Mouse (Mus musculus): ENCODE data around the gene Insc.
"Not testable (repeated sequence)": the region's sequence is repeated elsewhere in the genome, so short reads cannot be mapped to it uniquely, and the experiment has no call there.

Insc gene

GRCm38 (mm10) chr7:114743022-114743780 is at the start of gene Insc:
Gene Insc (plus strand): TSS chr7:114743694.
- DNase-seq (ENCODE audit: low spot score) = no peak

DNA sequence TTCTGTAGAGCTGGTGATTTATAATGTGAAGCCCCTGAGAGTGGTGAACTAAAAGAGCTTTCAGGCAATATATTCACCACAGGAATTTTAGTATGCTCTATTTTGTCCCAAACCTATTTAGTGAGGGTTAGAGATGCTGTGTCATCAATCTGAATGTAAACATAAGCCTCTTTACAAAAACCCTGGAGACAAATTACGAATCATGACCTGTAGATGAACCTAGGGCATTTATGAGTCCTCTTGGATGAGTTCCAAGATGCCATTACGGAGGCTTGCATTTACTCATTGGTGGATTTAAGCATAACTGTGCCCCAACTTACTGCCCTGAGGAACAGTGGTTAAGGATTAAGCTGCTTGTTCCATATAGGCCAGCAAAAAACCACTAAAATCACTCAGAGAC is 42.6 kb upstream of the Insc start:
- DNase-seq (ENCODE audit: low spot score) = no peak

DNA sequence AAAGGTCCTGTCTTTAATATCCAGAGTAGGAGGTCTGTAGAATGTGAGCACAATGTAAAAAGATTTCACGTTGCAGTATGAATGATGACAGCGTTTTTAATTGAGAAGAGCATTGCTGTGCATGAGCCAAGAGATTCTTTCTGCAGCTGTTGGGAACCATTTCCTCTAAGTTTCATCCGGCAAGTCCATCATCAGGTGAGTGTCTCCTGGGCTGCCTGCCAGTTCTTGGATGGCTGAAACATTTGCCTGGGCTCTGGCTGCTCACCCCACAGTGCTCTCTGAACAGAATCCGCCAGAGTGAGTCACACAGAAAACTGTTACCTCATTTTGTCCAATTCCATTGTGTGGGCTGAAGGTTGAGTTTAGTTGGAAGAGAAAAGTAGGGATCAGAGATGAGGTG is 36.8 kb upstream of the Insc start:
- DNase-seq (ENCODE audit: low spot score) = no peak

- DNase-seq (ENCODE audit: low spot score) = no peak
Measured at GRCm38 (mm10) chr7:114707398-114707797, 36.1 kb upstream of the Insc start.

DNA sequence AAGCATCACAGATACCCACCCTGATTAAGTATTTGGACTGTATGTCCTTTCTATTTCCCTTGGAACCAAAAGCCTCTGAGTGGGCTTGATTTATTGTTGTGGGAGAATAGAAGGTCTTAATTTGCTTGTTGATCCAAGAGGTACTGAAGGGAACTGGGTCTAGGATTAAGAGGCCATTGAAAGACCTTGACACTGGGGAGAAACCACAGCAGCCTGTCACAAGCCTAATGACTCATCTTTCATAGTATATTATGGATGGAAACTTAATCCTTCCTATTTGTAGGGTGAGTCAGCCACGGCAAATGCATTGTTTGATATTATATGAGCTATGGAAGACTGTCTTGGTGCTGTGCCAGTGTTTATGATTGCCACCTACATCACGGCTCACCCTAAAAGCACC is 33.1 kb upstream of the Insc start:
- no peak for DNase-seq (ENCODE audit: low spot score)

DNA sequence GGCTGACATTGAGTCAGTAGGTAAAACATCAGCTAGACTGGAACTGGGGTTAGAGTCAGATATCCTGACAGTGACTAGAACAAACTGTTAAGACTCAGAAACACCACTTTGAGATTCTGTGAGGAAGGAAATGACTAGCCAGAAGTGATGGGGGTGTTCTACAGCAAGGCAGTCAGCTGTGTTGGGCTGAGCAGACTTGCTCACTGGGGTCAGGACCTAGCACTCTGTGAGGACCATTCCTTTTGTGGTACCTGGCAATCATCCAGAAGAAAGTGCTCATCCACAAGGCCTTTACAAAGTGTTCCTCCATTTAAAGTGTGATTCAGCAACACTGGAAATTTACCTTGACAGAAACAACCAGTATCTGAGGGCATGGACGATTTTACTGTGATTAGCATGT is 31.0 kb upstream of the Insc start:
- DNase-seq (ENCODE audit: low spot score) = no peak

DNA sequence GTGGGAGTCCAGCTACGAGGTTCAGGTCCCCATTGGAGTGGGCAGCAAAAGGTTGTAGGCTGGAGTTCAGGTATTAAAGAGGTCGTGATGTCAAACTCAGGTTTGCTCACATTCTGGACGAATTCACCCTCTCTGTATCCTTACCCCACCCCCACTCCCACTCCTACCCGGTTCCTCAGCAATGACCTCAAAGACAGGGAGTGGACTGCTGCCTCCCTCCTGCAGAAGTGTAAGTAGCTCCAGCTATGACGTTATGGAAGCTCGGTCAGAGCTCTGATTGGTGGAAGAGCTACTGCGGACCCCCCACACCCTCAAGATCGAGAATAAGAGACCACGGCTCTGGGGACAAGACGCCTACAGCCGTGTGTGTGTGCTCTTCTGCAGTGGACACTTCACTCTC is 25.2 kb upstream of the Insc start, which contains the start of gene Calcb:
TSS of gene Calcb (plus strand) at position 344 of the 400 bp plus-strand sequence.
- no peak for DNase-seq (ENCODE audit: low spot score)

GRCm38 (mm10) chr7:114719381-114720131 is 23.9 kb upstream of the Insc start:
- DNase-seq (ENCODE audit: low spot score) = peak; percentile 26

DNA sequence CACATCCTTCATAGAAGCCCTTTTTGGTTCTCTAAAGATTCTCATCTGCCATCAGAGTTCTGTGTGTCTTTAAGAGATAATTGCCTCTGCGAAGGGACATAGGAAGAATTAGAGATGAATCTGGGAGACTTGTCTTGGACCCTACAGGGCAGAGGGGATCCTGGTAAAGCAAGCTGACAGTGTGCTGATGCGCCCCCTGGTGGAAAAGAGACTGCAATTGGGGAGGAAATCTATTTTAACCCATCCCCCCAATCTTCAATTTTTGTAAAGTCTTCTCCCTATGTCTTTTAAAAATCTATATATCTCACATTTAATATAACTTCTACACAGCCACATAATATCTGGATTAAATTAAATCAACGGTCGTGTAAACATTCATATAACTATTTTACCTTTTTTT is 13.8 kb upstream of the Insc start:
- not testable (repeated sequence) for DNase-seq (ENCODE audit: low spot score)

- no peak for DNase-seq (ENCODE audit: low spot score)
Measured at GRCm38 (mm10) chr7:114731175-114731574, 12.3 kb upstream of the Insc start.

DNA sequence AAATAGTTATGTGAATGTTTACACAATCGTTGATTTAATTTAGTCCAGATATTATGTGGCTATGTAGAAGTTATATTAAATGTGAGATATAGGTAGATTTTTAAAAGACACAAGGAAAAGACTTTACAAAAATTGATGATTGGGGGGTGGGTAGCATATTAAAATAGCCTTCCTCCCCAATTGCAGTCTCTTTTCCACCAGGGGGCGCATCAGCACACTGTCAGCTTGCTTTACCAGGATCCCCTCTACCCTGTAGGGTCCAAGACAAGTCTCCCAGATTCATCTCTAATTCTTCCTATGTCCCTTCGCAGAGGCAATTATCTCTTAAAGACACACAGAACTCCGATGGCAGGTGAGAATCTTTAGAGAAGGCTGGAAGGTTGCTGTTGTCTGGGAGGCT is 11.8 kb upstream of the Insc start:
- not testable (repeated sequence) for DNase-seq (ENCODE audit: low spot score)

GRCm38 (mm10) chr7:114736256-114736655 is 7.2 kb upstream of the Insc start:
- DNase-seq (ENCODE audit: low spot score) = no peak

DNA sequence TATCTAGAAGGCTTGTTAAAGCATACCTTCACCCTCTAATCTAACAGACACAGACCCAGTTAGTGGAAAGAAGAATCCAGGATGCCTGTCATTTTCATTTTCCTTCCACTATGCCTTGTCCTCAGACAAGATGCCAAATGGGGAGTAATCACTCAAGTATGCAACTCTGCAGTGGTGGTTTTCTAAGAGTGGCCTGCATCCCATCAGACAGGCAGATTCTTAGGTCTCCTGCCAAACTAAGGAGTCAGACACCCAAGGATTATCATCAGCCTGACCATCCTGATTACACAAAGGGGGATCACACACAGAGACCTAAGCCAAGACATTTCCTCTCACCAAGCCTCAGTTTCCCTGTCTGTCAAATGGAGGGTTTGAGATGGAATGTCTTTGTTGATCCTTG is 5.3 kb upstream of the Insc start:
- DNase-seq (ENCODE audit: low spot score) = no peak

- DNase-seq (ENCODE audit: low spot score) = no peak
Measured at GRCm38 (mm10) chr7:114740360-114741165, 2.9 kb upstream of the Insc start.

DNA sequence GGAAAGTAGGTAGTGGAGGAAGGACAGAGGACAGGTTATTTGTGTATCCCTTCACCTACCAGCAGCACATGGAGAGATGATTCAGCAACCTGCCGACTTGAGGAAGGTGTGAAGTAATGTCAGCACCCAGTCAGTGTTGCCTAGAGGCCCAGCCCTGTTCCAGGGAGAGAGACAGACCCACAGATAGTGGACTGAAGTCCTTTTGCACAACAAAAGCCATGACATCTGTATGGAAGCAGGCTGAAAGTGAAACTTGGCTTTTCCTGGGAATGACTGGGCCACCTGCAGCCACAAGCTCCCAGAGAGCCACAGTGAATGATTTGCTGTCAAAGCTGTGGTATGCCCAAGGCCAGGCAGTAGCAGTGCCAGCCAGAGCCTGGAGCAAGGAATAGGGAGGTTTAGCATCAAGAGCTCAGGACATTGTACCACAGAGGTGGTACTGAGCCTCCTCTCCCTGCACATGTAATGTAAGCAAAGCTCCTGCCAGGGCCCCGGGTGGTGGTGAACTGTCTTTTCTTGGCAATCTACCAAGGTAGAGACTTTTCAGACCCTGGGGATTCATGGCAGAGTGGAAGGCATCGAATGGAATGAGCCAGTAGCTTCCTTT is 1.2 kb downstream of the Insc start:
- no peak for DNase-seq (ENCODE audit: low spot score)

DNA sequence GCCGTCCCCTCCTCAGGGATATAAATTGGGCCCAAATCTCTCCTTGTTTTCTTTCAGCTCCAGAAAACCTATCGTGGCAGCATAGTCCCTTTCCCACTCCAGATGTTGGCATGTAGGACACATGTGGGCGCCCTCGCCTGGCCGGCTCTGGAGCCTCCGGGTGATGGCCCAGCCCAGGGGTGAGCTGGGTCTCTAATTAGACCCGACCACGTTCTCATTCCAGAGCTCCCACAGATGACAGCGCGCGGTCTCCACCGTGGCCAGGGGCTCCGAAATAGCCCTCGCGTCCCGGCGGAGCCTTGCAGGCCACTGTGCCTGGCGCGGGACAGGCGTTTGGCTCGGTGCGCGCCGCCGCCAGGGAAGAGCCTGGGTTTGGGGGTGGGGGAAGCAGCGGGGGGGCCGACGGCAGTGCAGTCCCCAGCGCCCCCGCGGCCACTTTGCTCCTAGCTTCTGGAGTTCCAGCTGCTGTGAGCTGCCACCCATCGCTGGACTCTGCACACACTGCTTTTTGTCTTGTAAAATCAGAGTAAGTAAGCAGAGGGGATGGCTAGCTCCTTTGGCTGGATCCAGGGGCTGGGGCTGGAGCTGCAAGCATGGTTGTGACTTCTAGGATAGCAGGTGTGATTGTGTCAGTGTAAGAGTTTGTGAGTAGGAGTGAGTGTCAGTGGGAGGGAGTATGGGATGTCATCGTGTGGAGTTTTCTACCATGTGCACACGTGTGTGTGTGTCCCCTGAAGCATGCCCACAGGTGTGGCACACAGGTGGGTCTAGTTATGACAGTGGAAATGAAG is 2.2 kb downstream of the Insc start:
- peak; percentile 45 for DNase-seq (ENCODE audit: low spot score)

GRCm38 (mm10) chr7:114747596-114747995 is 4.1 kb downstream of the Insc start:
- DNase-seq (ENCODE audit: low spot score) = peak; percentile 43

DNA sequence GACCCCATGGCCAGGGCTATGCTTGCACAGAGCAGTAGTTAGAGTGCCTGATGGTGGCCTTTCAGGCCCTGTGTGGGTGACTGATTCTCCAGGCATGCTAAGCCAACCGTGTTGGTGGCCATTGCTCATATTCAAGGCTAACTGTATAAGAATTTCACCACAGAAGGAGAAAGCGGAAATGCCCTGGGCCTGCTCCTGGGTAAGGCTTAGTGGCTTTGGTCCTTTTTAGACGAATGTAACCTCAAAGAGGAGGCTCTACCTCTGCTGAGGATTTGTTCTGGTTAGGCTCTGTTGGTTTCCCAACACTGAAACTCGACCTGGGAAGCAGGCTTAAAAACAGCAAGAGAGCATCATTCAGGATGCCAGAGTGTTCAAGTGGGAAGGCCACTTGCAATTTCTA is 4.7 kb downstream of the Insc start:
- no peak for DNase-seq (ENCODE audit: low spot score)

GRCm38 (mm10) chr7:114753471-114753870 is 10.0 kb downstream of the Insc start:
- no peak for DNase-seq (ENCODE audit: low spot score)

DNA sequence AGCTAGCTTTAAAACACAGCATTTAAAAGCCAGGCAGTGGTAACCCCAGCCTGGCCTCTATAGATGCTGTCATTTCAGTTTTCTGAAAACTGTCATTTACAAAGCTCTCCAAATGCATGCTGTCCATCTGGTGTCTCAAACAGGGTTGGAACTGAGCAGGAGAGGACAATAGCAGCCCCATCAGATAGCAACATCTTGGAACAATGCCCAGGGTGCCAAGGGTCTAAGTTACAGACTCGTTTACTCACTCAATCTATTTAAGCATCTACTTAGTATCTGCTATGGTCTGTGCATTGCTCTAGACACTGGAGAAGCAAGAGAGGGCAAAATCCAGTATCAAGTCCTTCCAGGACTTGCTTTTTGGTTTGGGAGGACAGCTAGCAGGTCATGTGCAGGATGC is 10.7 kb downstream of the Insc start:
- DNase-seq (ENCODE audit: low spot score) = no peak

DNA sequence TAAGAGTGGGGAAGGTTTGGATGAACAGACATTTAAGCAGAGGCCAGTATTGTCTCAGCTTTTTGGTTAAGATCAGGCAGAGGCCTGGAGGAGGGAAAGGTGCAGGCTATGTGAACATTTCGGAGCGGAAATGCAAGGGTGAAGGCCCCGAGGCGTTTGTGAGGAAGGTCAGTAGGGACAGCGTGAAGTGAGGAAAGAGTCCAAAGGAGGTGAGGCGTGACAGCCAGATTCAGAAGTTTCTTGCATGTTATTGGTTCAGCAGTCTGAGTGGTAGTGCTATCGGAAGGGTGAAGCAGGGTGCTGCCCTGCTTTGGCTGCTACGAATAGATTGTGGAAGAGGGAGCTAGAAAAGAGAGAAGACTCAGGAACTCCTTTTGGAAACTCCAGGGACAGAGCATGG is 11.1 kb downstream of the Insc start:
- DNase-seq (ENCODE audit: low spot score) = no peak

All from layer of hippocampus, adult 11-12 months (tissue).